Mouse (Mus musculus): Measurements from ENCODE around the gene Chic2. TPM values are rescaled to one million over a fixed set of nuclear protein-coding genes. Genes with fewer than 3 reads are reported as not detected.

The Chic2 gene
- polyA plus RNA-seq, 1 experiment from 2014 or later: 36.2 TPM

- WGBS: 47% methylated on average over 12 of the region's 12 CpGs
- H3K9me3 ChIP-seq: no peaks in the 10 kb centered on the region
- H3K36me3 ChIP-seq (replicated peaks): peaks cover 65% of the 10 kb centered on the region
- peaks cover 70% of the 10 kb centered on the region for H3K27me3 ChIP-seq (replicated peaks; ENCODE audit: low read depth, poor library complexity, severe bottlenecking)
- H3K27ac ChIP-seq (replicated peaks): 0 out of 2 replicates have a peak overlapping the region, but pooled peaks have one; percentile 6
- H3K4me3 ChIP-seq: no peak overlapping the region
- peak; percentile 35 for DNase-seq (ENCODE audit: low spot score)
- H3K4me1 ChIP-seq: peaks cover 7% of the 10 kb centered on the region
Observed at GRCm38 (mm10) chr5:74998716-74999512, 45.7 kb downstream of the Chic2 start.

GRCm38 (mm10) chr5:74994947-74995346 is 49.6 kb downstream of the Chic2 start:
- DNase-seq (ENCODE audit: low spot score): no peak
- 78% methylated on average over 8 of the region's 8 CpGs for WGBS
- H3K4me1 ChIP-seq: peaks cover 7% of the 10 kb centered on the region
- peaks cover 32% of the 10 kb centered on the region for H3K27me3 ChIP-seq (replicated peaks; ENCODE audit: low read depth, poor library complexity, severe bottlenecking)
- peaks cover 47% of the 10 kb centered on the region for H3K36me3 ChIP-seq (replicated peaks)
- peaks cover 27% of the 10 kb centered on the region for H3K9me3 ChIP-seq
- no peak overlapping the region for H3K4me3 ChIP-seq
- no peak overlapping the region for H3K27ac ChIP-seq (replicated peaks)

GRCm38 (mm10) chr5:74984101-74984500 is 60.5 kb downstream of the Chic2 start:
- Histone ChIP-seq H3K27ac (replicated peaks) (0 out of 2 replicates have a peak overlapping the region, but pooled peaks have one; percentile 44), H3K27me3 (replicated peaks; ENCODE audit: low read depth, poor library complexity, severe bottlenecking) (peaks cover 80% of the 10 kb centered on the region), H3K36me3 (replicated peaks) (no peaks in the 10 kb centered on the region), H3K9me3 (no peaks in the 10 kb centered on the region), H3K4me3 (no peak overlapping the region), H3K4me1 (peaks cover 51% of the 10 kb centered on the region)
- WGBS: 16% methylated on average over 5 of the region's 5 CpGs
- peak; percentile 39 for DNase-seq (ENCODE audit: low spot score)

- no peak for DNase-seq (ENCODE audit: low spot score)
- H3K27me3 ChIP-seq (replicated peaks; ENCODE audit: low read depth, poor library complexity, severe bottlenecking): peaks cover 89% of the 10 kb centered on the region
- peak overlapping the region; percentile 51; the same call in 1 of the 2 replicates for H3K27ac ChIP-seq (replicated peaks)
- WGBS: 33% methylated on average over 4 of the region's 4 CpGs
- H3K4me3 ChIP-seq: no peak overlapping the region
- peaks cover 58% of the 10 kb centered on the region for H3K4me1 ChIP-seq
- no peaks in the 10 kb centered on the region for H3K9me3 ChIP-seq
- no peaks in the 10 kb centered on the region for H3K36me3 ChIP-seq (replicated peaks)
Observed at GRCm38 (mm10) chr5:74980574-74980973, 64.0 kb downstream of the Chic2 start.

- Histone ChIP-seq H3K27ac (replicated peaks) (no peak overlapping the region), H3K36me3 (replicated peaks) (no peaks in the 10 kb centered on the region), H3K9me3 (no peaks in the 10 kb centered on the region), H3K4me3 (peak overlapping the region; percentile 16; the same call in 1 of the 2 replicates), H3K27me3 (replicated peaks; ENCODE audit: low read depth, poor library complexity, severe bottlenecking) (peaks cover 89% of the 10 kb centered on the region), H3K4me1 (peaks cover 60% of the 10 kb centered on the region)
- WGBS: 3% methylated on average over 7 of the region's 7 CpGs
- DNase-seq (ENCODE audit: low spot score): peak; percentile 59
Observed at GRCm38 (mm10) chr5:74980154-74980553, 64.4 kb downstream of the Chic2 start.

GRCm38 (mm10) chr5:74979586-74979985 is 65.0 kb downstream of the Chic2 start:
- Histone ChIP-seq H3K27ac (replicated peaks) (peak overlapping the region; percentile 74), H3K36me3 (replicated peaks) (no peaks in the 10 kb centered on the region), H3K27me3 (replicated peaks; ENCODE audit: low read depth, poor library complexity, severe bottlenecking) (peaks cover 89% of the 10 kb centered on the region), H3K9me3 (no peaks in the 10 kb centered on the region), H3K4me3 (peak overlapping the region; percentile 16; the same call in 1 of the 2 replicates), H3K4me1 (peaks cover 66% of the 10 kb centered on the region)
- WGBS: 17% methylated on average over 7 of the region's 7 CpGs
- no peak for DNase-seq (ENCODE audit: low spot score)

GRCm38 (mm10) chr5:74975507-74975906 is 69.1 kb downstream of the Chic2 start:
- Histone ChIP-seq H3K27ac (replicated peaks) (no peak overlapping the region; the same call in 1 of the 2 replicates), H3K27me3 (replicated peaks; ENCODE audit: low read depth, poor library complexity, severe bottlenecking) (peaks cover 78% of the 10 kb centered on the region), H3K4me3 (no peak overlapping the region), H3K4me1 (peaks cover 44% of the 10 kb centered on the region), H3K9me3 (no peaks in the 10 kb centered on the region), H3K36me3 (replicated peaks) (no peaks in the 10 kb centered on the region)
- no peak for DNase-seq (ENCODE audit: low spot score)
- 90% methylated on average over 7 of the region's 7 CpGs for WGBS

- WGBS: 49% methylated on average over 12 of the region's 12 CpGs
- Histone ChIP-seq H3K27ac (replicated peaks) (peak overlapping the region; percentile 71), H3K36me3 (replicated peaks) (no peaks in the 10 kb centered on the region), H3K27me3 (replicated peaks; ENCODE audit: low read depth, poor library complexity, severe bottlenecking) (peaks cover 76% of the 10 kb centered on the region), H3K4me1 (peaks cover 37% of the 10 kb centered on the region), H3K4me3 (no peak overlapping the region), H3K9me3 (no peaks in the 10 kb centered on the region)
- no peak for DNase-seq (ENCODE audit: low spot score)
Observed at GRCm38 (mm10) chr5:74974726-74975411, 69.7 kb downstream of the Chic2 start.

- Histone ChIP-seq H3K9me3 (no peaks in the 10 kb centered on the region), H3K27ac (replicated peaks) (peak overlapping the region; percentile 71), H3K4me3 (no peak overlapping the region), H3K4me1 (peaks cover 31% of the 10 kb centered on the region), H3K27me3 (replicated peaks; ENCODE audit: low read depth, poor library complexity, severe bottlenecking) (peaks cover 69% of the 10 kb centered on the region), H3K36me3 (replicated peaks) (no peaks in the 10 kb centered on the region)
- WGBS: 47% methylated on average over 22 of the region's 22 CpGs
- peak; percentile 49 for DNase-seq (ENCODE audit: low spot score)
Observed at GRCm38 (mm10) chr5:74974061-74974581, 70.5 kb downstream of the Chic2 start.

GRCm38 (mm10) chr5:74971418-74971817 is 73.2 kb downstream of the Chic2 start:
- WGBS: 40% methylated on average over 7 of the region's 7 CpGs
- H3K4me3 ChIP-seq: no peak overlapping the region
- H3K27me3 ChIP-seq (replicated peaks; ENCODE audit: low read depth, poor library complexity, severe bottlenecking): peaks cover 54% of the 10 kb centered on the region
- H3K9me3 ChIP-seq: no peaks in the 10 kb centered on the region
- H3K27ac ChIP-seq (replicated peaks): no peak overlapping the region
- H3K4me1 ChIP-seq: peaks cover 25% of the 10 kb centered on the region
- DNase-seq (ENCODE audit: low spot score): no peak
- H3K36me3 ChIP-seq (replicated peaks): no peaks in the 10 kb centered on the region

GRCm38 (mm10) chr5:74969341-74969740 is 75.2 kb downstream of the Chic2 start:
- Histone ChIP-seq H3K4me3 (no peak overlapping the region), H3K9me3 (no peaks in the 10 kb centered on the region), H3K36me3 (replicated peaks) (no peaks in the 10 kb centered on the region), H3K27me3 (replicated peaks; ENCODE audit: low read depth, poor library complexity, severe bottlenecking) (peaks cover 49% of the 10 kb centered on the region), H3K4me1 (peaks cover 14% of the 10 kb centered on the region), H3K27ac (replicated peaks) (no peak overlapping the region)
- WGBS: 92% methylated on average over 6 of the region's 6 CpGs
- no peak for DNase-seq (ENCODE audit: low spot score)

- 83% methylated on average over 3 of the region's 3 CpGs for WGBS
- H3K36me3 ChIP-seq (replicated peaks): no peaks in the 10 kb centered on the region
- H3K27ac ChIP-seq (replicated peaks): no peak overlapping the region
- H3K4me3 ChIP-seq: no peak overlapping the region
- H3K9me3 ChIP-seq: no peaks in the 10 kb centered on the region
- peaks cover 6% of the 10 kb centered on the region; the same call in 1 of the 2 replicates for H3K4me1 ChIP-seq
- no peak for DNase-seq (ENCODE audit: low spot score)
- peaks cover 47% of the 10 kb centered on the region for H3K27me3 ChIP-seq (replicated peaks; ENCODE audit: low read depth, poor library complexity, severe bottlenecking)
Observed at GRCm38 (mm10) chr5:74967882-74968281, 76.7 kb downstream of the Chic2 start.
